Mouse (Mus musculus) hindbrain, embryonic 15.5 days (tissue): Measurements from ENCODE around the gene Ksr1. TPM values are rescaled to one million over a fixed set of nuclear protein-coding genes. Genes with fewer than 3 reads are reported as not detected.

Experiments
- ATAC-seq: fragments of 200-750 bp; cut with Nextera tagmentation; 2 replicates; pipeline ENCODE4 v1.8.0; 2017; ENCODE audit warnings: low read depth, moderate number of reproducible peaks, moderate TSS enrichment; ENCODE audit not compliant: low FRiP score
- H3K27ac ChIP-seq: fragments of 300-500 bp; sonication (generic); replicated peaks from 2 replicates; pipeline ENCODE4 v1.5.1; 2015; ENCODE audit warnings: mild to moderate bottlenecking, inconsistent platforms
- H3K27me3 ChIP-seq: fragments of 300-500 bp; sonication (generic); 2 replicates; pipeline ENCODE4 v1.6.1; 2015; ENCODE audit warnings: control low read depth, inconsistent platforms
- H3K36me3 ChIP-seq: fragments of 300-500 bp; sonication (generic); 2 replicates; pipeline ENCODE4 v1.6.1; 2015; ENCODE audit warnings: control low read depth, inconsistent platforms
- H3K4me1 ChIP-seq: fragments of 300-500 bp; sonication (generic); replicated peaks from 2 replicates; pipeline ENCODE4 v1.6.1; 2015; ENCODE audit warnings: control low read depth, inconsistent platforms
- H3K4me2 ChIP-seq: fragments of 300-500 bp; sonication (generic); 2 replicates; pipeline ENCODE4 v1.6.1; 2015; ENCODE audit warnings: moderate library complexity, mild to moderate bottlenecking, inconsistent platforms
- H3K4me3 ChIP-seq: fragments of 300-500 bp; sonication (generic); 2 replicates; pipeline ENCODE4 v1.5.1; 2015; ENCODE audit warnings: mild to moderate bottlenecking, inconsistent platforms
- H3K9ac ChIP-seq: fragments of 300-500 bp; sonication (generic); 2 replicates; pipeline ENCODE4 v1.6.1; 2015; ENCODE audit warnings: inconsistent platforms
- H3K9me3 ChIP-seq: fragments of 300-500 bp; sonication (generic); 2 replicates; pipeline ENCODE4 v1.6.1; 2016; ENCODE audit warnings: control low read depth, inconsistent platforms
- WGBS: fragments of 180-500 bp; shearing (Covaris S2); methylation state at CpG from one replicate; pipeline ENCODE4 v1.1.7; 2015; 5-methylcytosine and 5-hydroxymethylcytosine counted together
- polyA plus RNA-seq: library from polyadenylated mRNA; unstranded; fragments of >200 nt; fragmentation: Nextera tagmentation; extraction: Ambion mirVana; gene quantifications from 2 replicates; pipeline ENCODE4 v1.2.1, GENCODE M21; 2015

Gene Ksr1
- polyA plus RNA-seq, 1 experiment from 2014 or later: 5.0 TPM

DNA sequence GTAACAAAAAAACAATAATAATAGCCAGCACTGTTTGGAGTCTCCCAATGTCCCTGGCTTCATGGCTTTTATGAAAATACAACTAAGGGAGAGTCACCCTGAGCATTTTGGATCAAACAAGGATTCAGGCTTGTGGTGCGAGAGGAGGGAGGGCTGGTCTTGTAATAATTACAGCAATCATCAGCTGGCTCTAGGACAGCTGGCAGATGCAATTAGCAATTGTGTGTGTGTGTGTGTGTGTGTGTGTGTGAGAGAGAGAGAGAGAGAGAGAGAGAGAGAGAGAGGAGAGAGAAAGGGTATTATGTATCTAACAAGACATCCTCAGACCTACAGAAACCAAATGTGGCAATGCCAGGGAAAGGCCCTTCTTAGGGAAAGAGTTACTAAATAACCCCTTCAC lies 1.5 kb downstream of the Ksr1 start:
- Histone ChIP-seq H3K4me2 (peak overlapping the region; percentile 73), H3K27ac (peak overlapping the region; percentile 91; the same call in 1 of the 2 replicates), H3K36me3 (no peaks in the 10 kb centered on the region), H3K4me1 (peaks cover 32% of the 10 kb centered on the region), H3K9ac (peak overlapping the region; percentile 82), H3K9me3 (no peaks in the 10 kb centered on the region), H3K27me3 (no peaks in the 10 kb centered on the region), H3K4me3 (peak overlapping the region; percentile 86)
- no peak for ATAC-seq
- 21% methylated on average over 1 of the region's 1 CpGs for WGBS

DNA sequence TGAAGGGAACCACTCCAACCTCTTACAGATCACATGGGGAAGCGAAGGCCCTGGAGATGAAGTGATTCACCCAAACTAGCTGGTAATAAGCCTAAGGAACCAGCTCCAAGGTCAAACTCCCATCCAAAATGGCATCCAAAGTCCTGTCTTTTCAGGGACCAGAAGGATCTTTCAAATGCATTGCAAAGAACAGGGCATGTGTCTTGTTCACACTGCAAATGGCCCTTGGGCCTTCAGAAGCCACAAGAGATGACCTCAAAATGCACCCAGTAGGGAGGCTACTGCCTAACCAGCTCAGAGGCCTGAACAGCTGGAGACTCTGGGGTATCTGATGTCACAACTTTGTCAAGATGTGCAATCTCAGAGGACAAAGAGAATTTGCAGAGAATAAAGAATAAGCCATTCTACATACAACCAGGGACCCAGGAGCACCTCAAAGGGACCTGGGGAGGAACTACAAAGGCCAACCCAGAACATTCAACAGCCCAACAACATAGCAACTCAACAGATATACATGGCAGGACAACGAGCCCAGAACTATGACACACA lies 2.1 kb downstream of the Ksr1 start:
- Histone ChIP-seq H3K4me1 (peaks cover 32% of the 10 kb centered on the region), H3K4me2 (peak overlapping the region; percentile 73), H3K4me3 (no peak overlapping the region), H3K27ac (no peak overlapping the region), H3K9me3 (no peaks in the 10 kb centered on the region), H3K9ac (no peak overlapping the region), H3K36me3 (no peaks in the 10 kb centered on the region), H3K27me3 (no peaks in the 10 kb centered on the region)
- no peak for ATAC-seq
- 87% methylated on average over 2 of the region's 2 CpGs for WGBS

DNA sequence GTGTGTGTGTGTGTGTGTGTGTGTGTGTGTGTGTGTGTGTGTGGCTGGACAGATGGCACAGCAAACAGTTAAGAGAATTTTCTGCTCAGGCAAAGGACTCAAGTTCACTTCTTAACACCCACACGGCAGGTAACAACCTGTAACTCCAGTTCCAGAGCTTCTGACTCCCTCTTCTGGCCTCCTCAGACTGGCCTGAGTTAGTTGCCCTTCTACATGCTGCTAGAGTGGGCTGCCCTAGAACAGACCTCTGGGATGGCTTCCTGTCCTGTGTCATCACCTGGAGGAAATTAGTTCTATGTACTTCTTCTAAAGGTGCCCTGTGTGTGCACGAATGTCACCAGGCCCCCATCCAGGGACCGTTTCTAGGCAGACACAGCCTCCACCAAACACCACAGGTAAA lies 2.9 kb downstream of the Ksr1 start:
- H3K27ac ChIP-seq: no peak overlapping the region
- 96% methylated on average over 3 of the region's 3 CpGs for WGBS
- H3K4me1 ChIP-seq: peaks cover 32% of the 10 kb centered on the region
- no peak overlapping the region for H3K4me2 ChIP-seq
- no peak overlapping the region for H3K4me3 ChIP-seq
- no peaks in the 10 kb centered on the region for H3K27me3 ChIP-seq
- H3K36me3 ChIP-seq: no peaks in the 10 kb centered on the region
- no peaks in the 10 kb centered on the region for H3K9me3 ChIP-seq
- H3K9ac ChIP-seq: no peak overlapping the region
- no peak for ATAC-seq

DNA sequence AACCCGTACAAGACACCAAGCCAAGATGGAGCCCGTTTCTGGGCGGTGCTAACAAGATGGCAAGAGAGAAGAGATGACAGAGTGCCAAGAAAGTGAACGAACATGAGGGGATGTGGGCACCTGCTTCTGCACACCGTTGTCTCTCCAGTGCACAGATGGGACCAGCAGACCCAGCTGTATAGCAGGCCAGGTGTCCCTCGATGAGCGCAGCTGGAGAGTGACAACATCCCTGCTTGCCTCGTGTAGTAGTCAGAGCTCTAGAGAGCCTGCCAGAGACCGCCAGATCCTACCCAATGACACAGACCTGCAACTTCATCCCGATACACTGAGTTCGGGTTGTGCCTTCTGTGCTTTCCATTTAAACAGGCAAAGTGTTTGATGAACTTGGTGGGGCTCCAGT lies 3.8 kb downstream of the Ksr1 start:
- no peaks in the 10 kb centered on the region for H3K36me3 ChIP-seq
- H3K27me3 ChIP-seq: no peaks in the 10 kb centered on the region
- H3K4me1 ChIP-seq: peaks cover 34% of the 10 kb centered on the region
- no peak overlapping the region for H3K27ac ChIP-seq
- no peak overlapping the region for H3K4me3 ChIP-seq
- no peak overlapping the region for H3K4me2 ChIP-seq
- ATAC-seq: no peak
- H3K9ac ChIP-seq: no peak overlapping the region
- 79% methylated on average over 11 of the region's 11 CpGs for WGBS
- no peaks in the 10 kb centered on the region for H3K9me3 ChIP-seq

DNA sequence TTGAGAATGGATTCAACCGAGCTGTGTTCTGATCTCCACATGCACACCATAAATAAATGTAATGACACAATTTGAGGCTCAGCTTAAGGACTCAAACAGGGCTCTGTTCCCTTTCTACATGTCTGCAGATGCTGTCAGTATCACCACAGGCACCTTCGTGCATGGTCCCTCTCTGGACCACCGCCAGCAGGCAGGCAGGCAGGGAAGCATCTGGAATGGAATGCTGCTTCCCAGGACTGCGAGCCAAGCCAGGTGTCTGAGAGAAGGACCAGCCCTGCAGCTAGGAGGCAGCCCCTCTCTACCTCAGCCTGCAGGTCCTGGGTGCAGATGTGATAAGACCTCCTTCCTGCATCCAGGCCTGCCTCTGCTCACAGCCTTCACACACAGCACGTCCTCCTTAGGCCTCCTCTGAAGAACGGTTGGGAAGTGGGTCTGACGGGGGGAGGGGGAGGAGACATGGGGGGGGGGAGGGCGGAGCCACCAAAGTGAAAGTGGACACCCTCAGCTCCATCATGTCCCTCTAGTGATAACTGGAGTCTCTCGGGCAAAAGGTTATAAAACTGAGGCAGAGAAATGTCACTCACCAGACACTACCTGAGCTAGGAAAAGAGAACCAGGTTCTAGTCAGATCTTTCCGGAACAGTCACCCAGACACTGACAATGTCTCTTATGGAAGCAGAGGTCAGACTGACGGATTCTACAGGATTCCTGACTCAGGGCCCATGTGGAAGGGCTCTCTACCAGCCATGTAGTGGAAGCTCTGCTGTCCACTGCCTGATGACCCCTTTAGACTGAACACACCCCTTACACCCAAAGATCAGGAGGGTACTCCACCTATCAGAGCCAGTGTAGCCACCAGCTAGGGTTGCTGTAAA lies 4.7 kb downstream of the Ksr1 start:
- Histone ChIP-seq H3K4me1 (peaks cover 34% of the 10 kb centered on the region), H3K9ac (no peak overlapping the region), H3K9me3 (no peaks in the 10 kb centered on the region), H3K36me3 (no peaks in the 10 kb centered on the region), H3K4me2 (no peak overlapping the region), H3K27me3 (no peaks in the 10 kb centered on the region), H3K4me3 (no peak overlapping the region), H3K27ac (no peak overlapping the region)
- ATAC-seq: no peak
- WGBS: 47% methylated on average over 11 of the region's 11 CpGs

DNA sequence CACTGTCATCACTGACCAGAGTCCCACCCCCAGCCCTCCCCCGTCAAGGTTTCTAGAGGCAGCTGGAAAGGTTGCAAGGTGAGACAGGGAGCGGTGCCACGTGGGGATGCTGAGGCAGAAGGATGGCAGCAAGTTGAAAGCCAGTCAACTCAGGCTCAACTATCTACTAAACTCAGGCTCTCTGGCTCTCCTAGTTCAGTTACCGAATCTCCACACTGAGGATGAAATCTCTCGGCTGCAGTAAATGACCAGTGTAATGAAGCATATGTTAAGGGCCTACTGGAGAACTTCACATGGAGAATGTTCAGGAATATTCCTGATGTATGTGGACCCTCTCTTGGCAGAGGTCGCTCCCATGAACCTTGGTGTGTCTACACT lies 5.7 kb downstream of the Ksr1 start:
- H3K36me3 ChIP-seq: no peaks in the 10 kb centered on the region
- H3K9ac ChIP-seq: no peak overlapping the region
- H3K4me2 ChIP-seq: no peak overlapping the region
- no peaks in the 10 kb centered on the region for H3K9me3 ChIP-seq
- no peak overlapping the region for H3K27ac ChIP-seq
- no peaks in the 10 kb centered on the region for H3K27me3 ChIP-seq
- 87% methylated on average over 6 of the region's 6 CpGs for WGBS
- no peak overlapping the region for H3K4me3 ChIP-seq
- no peak for ATAC-seq
- H3K4me1 ChIP-seq: peaks cover 41% of the 10 kb centered on the region

DNA sequence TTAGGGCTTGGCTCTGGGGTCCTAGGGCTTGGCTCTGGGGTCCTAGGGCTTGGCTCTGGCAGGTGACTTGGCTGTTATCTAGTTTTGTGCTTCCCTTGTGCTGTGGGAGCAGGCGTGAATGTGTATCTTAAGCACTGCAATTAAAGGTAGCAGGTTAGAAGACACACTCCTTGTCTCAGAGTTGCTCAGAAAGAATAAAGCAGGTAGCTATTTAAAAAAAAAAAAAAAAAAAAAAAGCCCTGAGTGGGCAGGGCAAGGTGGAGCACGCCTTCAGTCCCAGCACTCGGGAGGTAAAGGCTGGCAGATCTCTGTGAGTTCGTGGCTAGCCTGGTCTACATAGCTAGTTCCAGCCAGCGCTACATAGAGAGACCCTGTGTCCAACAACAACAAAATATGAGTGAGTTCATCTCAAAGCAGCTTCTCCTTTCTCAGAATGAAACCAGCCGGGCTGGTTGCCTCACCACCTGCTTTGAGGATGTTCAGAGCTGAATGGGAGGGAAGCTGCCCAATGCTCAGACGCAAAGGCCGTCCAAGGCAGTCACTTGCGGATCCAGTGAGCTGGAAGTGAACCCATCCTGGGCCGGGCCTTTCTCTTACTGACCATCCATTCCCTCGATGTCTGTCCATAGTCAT lies 6.2 kb downstream of the Ksr1 start:
- Histone ChIP-seq H3K9ac (no peak overlapping the region), H3K36me3 (no peaks in the 10 kb centered on the region), H3K27ac (no peak overlapping the region), H3K4me1 (peaks cover 37% of the 10 kb centered on the region), H3K4me3 (no peak overlapping the region), H3K27me3 (no peaks in the 10 kb centered on the region), H3K4me2 (no peak overlapping the region), H3K9me3 (no peaks in the 10 kb centered on the region)
- no peak for ATAC-seq
- WGBS: 90% methylated on average over 11 of the region's 11 CpGs

DNA sequence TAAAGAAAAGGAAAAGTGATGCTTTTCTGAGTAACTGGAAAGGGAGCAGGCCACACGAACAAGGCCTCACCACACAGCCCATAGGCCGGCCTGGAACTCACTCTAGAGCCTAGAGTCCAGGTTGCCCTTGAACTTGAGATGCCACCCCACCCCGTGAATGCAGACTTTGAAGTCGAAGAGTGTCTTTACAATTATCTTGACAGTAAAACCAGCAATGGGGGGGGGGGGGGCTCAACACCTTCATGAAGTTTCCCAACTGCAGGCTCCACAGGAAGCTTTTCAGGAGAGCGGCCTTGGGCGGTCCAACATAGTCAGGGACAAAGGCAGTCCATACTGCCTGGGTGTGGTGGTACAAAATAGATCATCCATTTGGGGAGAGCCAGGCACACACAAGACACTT lies 7.6 kb downstream of the Ksr1 start:
- Histone ChIP-seq H3K9ac (no peak overlapping the region), H3K9me3 (no peaks in the 10 kb centered on the region), H3K4me3 (no peak overlapping the region), H3K27me3 (no peaks in the 10 kb centered on the region), H3K4me2 (no peak overlapping the region), H3K4me1 (peaks cover 24% of the 10 kb centered on the region), H3K27ac (no peak overlapping the region), H3K36me3 (no peaks in the 10 kb centered on the region)
- ATAC-seq: no peak
- 93% methylated on average over 6 of the region's 6 CpGs for WGBS

DNA sequence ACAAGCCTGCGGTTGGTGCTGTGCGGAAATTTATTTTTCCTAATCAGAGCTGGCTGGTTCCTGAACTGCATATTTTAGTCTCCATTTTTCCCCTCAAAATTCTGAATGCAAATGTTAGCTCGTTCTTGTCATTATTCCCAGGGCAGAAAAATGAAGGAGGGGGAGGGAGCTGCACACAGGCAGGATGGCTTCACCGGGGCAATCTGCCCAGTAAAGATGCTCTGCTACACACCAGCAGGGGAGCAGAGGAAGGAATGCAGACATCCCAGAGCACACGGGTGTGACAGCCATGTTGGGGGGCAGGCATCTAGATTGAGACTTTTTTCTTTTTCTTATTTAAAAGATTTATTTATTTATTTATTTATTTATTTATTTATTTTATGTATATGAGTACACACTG lies 9.0 kb downstream of the Ksr1 start:
- Histone ChIP-seq H3K27ac (no peak overlapping the region; the same call in 1 of the 2 replicates), H3K4me2 (no peak overlapping the region), H3K27me3 (no peaks in the 10 kb centered on the region), H3K4me3 (no peak overlapping the region), H3K9ac (no peak overlapping the region), H3K4me1 (peaks cover 19% of the 10 kb centered on the region), H3K9me3 (no peaks in the 10 kb centered on the region), H3K36me3 (no peaks in the 10 kb centered on the region)
- WGBS: 51% methylated on average over 5 of the region's 5 CpGs
- ATAC-seq: no peak

DNA sequence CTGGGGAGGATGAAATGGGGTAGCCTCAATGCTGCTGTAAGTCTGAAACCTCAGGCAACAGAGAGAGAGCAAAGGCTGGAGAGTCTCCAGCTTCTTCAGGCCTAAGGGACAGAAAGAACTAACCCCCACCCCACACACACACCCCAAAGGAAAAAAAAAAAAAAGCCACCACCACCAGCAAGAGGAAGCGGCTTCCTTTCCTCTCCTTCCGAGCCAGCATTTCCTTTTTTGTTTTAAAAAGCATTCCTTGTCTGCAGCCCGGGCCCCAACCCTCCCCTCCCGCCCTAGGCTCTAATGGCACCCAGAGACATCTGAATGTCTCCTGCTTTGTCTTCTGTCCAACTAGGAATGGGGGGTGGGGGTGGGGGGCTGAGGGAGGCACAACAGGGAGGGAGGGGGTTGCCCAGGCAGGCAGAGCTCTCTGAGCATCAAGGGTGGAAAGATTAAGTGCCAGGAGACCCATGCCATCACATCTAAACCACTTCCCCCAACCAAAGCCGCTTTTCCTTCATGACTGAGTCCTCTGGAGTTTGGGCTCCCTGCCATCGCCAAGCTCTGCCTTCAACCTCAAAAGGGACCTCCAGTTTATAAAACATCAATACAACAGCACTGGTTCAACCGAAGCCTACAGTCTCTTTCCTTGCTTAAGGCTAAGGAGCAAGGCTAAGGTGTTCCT lies 10.4 kb downstream of the Ksr1 start:
- Histone ChIP-seq H3K27me3 (no peaks in the 10 kb centered on the region), H3K4me1 (peaks cover 12% of the 10 kb centered on the region), H3K9ac (no peak overlapping the region), H3K27ac (peak overlapping the region; percentile 40), H3K4me2 (no peak overlapping the region), H3K4me3 (no peak overlapping the region), H3K9me3 (no peaks in the 10 kb centered on the region), H3K36me3 (no peaks in the 10 kb centered on the region)
- ATAC-seq: no peak
- WGBS: 31% methylated on average over 7 of the region's 7 CpGs

DNA sequence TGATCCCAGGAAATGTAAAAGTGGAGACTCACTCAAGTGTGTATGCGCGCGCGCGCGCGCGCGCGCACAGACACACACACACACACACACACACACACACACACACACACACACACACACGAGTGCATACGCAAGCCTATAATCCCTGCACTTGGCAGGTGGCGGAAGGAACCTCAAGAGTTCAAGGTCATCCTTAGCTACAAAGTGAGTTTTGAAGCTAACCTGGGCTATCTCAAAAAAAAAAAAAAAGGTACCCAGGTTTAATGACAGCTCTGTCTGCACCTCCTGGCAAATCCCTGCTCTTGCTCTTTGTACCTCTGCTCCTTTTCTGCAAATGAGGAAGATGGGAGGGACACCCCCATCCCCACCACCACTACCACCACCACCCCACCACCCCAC lies 11.1 kb downstream of the Ksr1 start:
- Histone ChIP-seq H3K9ac (no peak overlapping the region), H3K4me1 (peaks cover 12% of the 10 kb centered on the region), H3K36me3 (no peaks in the 10 kb centered on the region), H3K4me2 (no peak overlapping the region), H3K9me3 (no peaks in the 10 kb centered on the region), H3K4me3 (no peak overlapping the region), H3K27ac (no peak overlapping the region), H3K27me3 (no peaks in the 10 kb centered on the region)
- 97% methylated on average over 13 of the region's 13 CpGs for WGBS
- no peak for ATAC-seq
